Mouse (Mus musculus) megakaryocyte, embryonic 14.5 days (primary cell): ENCODE results near the gene Prpf39.

Source experiments
- FLI1 ChIP-seq: IDR thresholded peaks from 2 replicates; pipeline ENCODE4 v1.6.1; 2012; ENCODE audit warnings: low read length, inconsistent platforms, mixed read lengths
- GATA1 ChIP-seq: IDR thresholded peaks from 3 replicates; pipeline ENCODE4 v1.6.1; 2012; ENCODE audit warnings: mixed read lengths, low read length, inconsistent platforms, borderline replicate concordance

DNA sequence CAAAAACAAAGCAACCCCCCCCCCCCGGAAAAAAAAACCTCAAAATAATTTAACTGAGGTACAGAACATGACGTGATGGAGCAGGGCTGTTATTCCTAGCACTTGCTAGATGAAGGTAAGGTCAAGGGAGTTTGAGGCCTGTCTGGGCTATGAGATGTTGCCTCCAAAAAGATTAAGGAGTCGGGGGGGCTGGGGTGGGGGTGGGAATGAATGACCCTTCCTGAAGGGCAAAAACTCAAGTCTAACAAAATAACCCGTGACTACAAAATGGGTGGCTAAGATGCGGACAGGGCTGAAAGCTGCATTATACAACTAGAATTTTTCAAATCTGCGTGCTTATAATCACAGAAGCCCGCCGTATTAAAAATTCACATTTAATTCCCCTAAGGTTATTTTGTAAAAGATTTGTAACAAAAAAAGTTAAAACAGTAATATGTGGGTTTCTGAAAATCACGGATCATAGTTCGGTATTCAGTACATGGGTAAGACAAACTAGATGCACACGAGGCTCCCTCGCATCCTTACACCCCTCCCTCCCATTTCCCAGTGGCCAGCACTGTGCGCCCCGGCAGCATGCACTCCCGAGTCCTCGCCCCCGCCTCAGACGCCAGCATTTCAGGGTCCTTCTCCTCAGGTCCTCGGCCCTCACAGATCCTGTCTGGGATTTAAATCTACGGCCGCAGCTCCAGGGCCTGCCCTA, 36.9 kb downstream of the Prpf39 start:
- TF ChIP-seq GATA1, result no peak
- TF ChIP-seq FLI1, result no peak
